Mouse (Mus musculus) midbrain, embryonic 10.5 days (tissue): Measurements from ENCODE around the gene Sncb. TPM values are rescaled to one million over a fixed set of nuclear protein-coding genes. Genes with fewer than 3 reads are reported as not detected.

Source experiments
- DNase-seq: peaks from one replicate; pipeline ENCODE4 v3.0.0-alpha.2; 2017; ENCODE audit warnings: low spot score
- H3K27ac ChIP-seq: fragments of 300-500 bp; sonication (generic); replicated peaks from 2 replicates; pipeline ENCODE4 v1.5.1; 2016; ENCODE audit warnings: mild to moderate bottlenecking
- H3K27me3 ChIP-seq: fragments of 300-500 bp; sonication (generic); 2 replicates; pipeline ENCODE4 v1.6.1; 2016; ENCODE audit warnings: low read depth, mild to moderate bottlenecking; ENCODE audit not compliant: poor library complexity, severe bottlenecking
- H3K36me3 ChIP-seq: fragments of 300-500 bp; sonication (generic); 2 replicates; pipeline ENCODE4 v1.6.1; 2016; ENCODE audit warnings: mild to moderate bottlenecking, moderate library complexity
- H3K4me1 ChIP-seq: fragments of 300-500 bp; sonication (generic); 2 replicates; pipeline ENCODE4 v1.6.1; 2016
- H3K4me3 ChIP-seq: fragments of 300-500 bp; sonication (generic); 2 replicates; pipeline ENCODE4 v1.5.1; 2016; ENCODE audit warnings: mild to moderate bottlenecking, moderate library complexity
- H3K9me3 ChIP-seq: fragments of 300-500 bp; sonication (generic); replicated peaks from 2 replicates; pipeline ENCODE4 v1.6.1; 2016; ENCODE audit warnings: mild to moderate bottlenecking
- WGBS: fragments of 180-500 bp; shearing (Covaris S2); methylation state at CpG from one replicate; pipeline ENCODE4 v1.1.7; 2016; 5-methylcytosine and 5-hydroxymethylcytosine counted together
- polyA plus RNA-seq: library from polyadenylated mRNA; unstranded; fragments of >200 nt; fragmentation: Nextera tagmentation; extraction: Ambion mirVana; gene quantifications from 2 replicates; pipeline ENCODE4 v1.2.1, GENCODE M21; 2016

Sncb gene
- polyA plus RNA-seq, 1 experiment from 2014 or later, result 1.5 TPM

GRCm38 (mm10) chr13:54726131-54726530 is 40.3 kb downstream of the Sncb start:
- no peaks in the 10 kb centered on the region for H3K36me3 ChIP-seq
- WGBS, result 87% methylated on average over 11 of the region's 11 CpGs

GRCm38 (mm10) chr13:54723143-54723542 is 43.3 kb downstream of the Sncb start:
- Histone ChIP-seq H3K4me1 (no peaks in the 10 kb centered on the region), H3K4me3 (no peak overlapping the region), H3K27me3 (no peaks in the 10 kb centered on the region; the same call in 1 of the 2 replicates), H3K9me3 (0 out of 2 replicates have a peak, but pooled peaks cover 8% of the 10 kb centered on the region), H3K36me3 (no peaks in the 10 kb centered on the region), H3K27ac (no peak overlapping the region)
- 87% methylated on average over 3 of the region's 3 CpGs for WGBS
- DNase-seq, result no peak

More at GRCm38 (mm10) chr13:54726131-54726530, 40.3 kb downstream of the Sncb start:
- no peak for DNase-seq
- Histone ChIP-seq H3K4me3 (no peak overlapping the region), H3K27ac (no peak overlapping the region), H3K27me3 (no peaks in the 10 kb centered on the region), H3K4me1 (no peaks in the 10 kb centered on the region), H3K9me3 (0 out of 2 replicates have a peak, but pooled peaks cover 8% of the 10 kb centered on the region)

DNA sequence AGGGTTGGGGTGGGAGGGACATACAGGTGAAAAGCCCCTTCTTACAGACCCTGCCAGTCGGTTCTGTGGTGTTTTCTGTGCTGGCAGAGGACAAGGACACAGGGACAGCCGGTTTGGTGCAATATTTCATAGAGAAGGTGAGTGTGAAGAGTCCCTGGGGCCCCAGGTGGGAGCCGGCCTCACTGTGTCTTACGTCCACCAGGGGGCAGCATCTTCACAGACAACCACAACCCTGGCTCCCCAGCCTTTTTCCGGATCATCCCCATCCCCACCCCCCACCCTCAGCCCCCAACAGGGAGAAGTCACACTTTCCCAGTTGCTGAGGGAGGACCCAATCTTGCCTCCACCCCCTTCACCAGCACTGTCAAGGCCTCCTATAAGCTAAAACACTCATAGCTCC is 49.5 kb downstream of the Sncb start:
- no peaks in the 10 kb centered on the region for H3K9me3 ChIP-seq
- WGBS, result 4% methylated on average over 5 of the region's 5 CpGs
- H3K36me3 ChIP-seq, result no peaks in the 10 kb centered on the region
- no peak overlapping the region for H3K4me3 ChIP-seq
- peaks cover 6% of the 10 kb centered on the region; the same call in 1 of the 2 replicates for H3K4me1 ChIP-seq
- DNase-seq, result peak; percentile 52
- H3K27ac ChIP-seq, result no peak overlapping the region
- peaks cover 6% of the 10 kb centered on the region; the same call in 1 of the 2 replicates for H3K27me3 ChIP-seq

DNA sequence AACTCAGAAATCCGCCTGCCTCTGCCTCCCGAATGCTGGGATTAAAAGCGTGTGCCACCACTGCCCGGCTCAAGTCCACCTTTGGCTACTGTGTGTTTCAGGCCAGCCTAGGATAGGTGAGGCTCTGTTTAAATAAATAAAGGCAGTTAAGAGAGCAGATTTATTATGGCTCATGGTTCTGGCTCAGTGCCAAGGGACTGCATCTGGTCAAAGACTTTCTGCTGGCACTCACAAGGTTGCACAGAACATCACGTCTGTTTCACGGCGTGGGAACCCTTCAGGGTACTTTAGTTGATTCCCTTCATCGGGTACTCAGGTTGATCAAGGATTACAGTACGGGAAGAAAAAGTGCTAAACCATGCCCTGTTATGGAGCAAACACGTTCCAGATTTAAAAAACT is 51.4 kb downstream of the Sncb start:
- no peak for DNase-seq
- peaks cover 6% of the 10 kb centered on the region; the same call in 1 of the 2 replicates for H3K4me1 ChIP-seq
- WGBS, result 80% methylated on average over 10 of the region's 10 CpGs
- H3K9me3 ChIP-seq, result no peaks in the 10 kb centered on the region; the same call in 1 of the 2 replicates
- H3K36me3 ChIP-seq, result no peaks in the 10 kb centered on the region
- H3K27ac ChIP-seq, result no peak overlapping the region
- no peak overlapping the region for H3K4me3 ChIP-seq
- H3K27me3 ChIP-seq, result peaks cover 6% of the 10 kb centered on the region; the same call in 1 of the 2 replicates

DNA sequence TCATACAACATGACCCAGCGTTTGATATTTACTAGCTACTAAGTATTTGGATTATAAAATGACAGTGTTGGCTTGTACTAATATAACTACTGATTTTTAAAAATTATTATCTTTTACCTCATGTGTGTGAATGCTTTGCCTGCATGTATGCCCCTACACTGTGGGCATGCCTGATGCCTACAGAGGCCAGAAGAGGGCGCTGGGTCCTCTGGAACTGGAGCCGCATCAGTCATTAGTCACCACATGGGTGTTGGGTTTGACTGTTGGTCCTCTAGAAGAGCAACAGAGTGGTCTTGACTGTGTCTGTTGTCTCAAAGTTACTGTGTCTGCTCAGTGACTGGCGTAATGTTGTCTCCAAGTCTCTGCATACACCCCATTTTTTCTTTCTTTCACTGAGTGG is 52.0 kb downstream of the Sncb start:
- H3K27ac ChIP-seq, result no peak overlapping the region
- H3K27me3 ChIP-seq, result peaks cover 6% of the 10 kb centered on the region; the same call in 1 of the 2 replicates
- no peak for DNase-seq
- peaks cover 6% of the 10 kb centered on the region; the same call in 1 of the 2 replicates for H3K4me1 ChIP-seq
- H3K9me3 ChIP-seq, result no peaks in the 10 kb centered on the region; the same call in 1 of the 2 replicates
- no peak overlapping the region for H3K4me3 ChIP-seq
- no peaks in the 10 kb centered on the region for H3K36me3 ChIP-seq
- 40% methylated on average over 4 of the region's 4 CpGs for WGBS

DNA sequence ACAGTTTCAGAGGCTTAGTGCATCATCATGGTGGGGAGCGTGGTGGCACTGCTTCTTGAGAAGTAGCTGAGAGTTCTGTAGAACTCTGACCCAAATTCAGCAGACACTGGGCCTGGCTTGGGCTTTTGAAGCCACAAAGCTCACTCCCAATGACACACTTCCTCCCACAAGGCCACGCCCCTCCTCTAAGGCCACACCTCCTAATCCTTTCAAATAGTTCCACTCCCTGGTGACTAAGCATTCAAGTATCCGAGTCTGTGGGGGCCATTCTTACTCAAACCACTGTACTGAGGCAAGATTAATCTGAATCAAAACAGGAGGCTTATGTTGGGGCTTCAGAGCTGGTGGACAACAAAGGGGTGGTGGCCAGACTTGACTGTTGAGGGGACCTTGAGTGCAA is 55.5 kb downstream of the Sncb start:
- WGBS, result 77% methylated on average over 3 of the region's 3 CpGs
- Histone ChIP-seq H3K4me3 (no peak overlapping the region), H3K27ac (no peak overlapping the region), H3K4me1 (no peaks in the 10 kb centered on the region), H3K27me3 (no peaks in the 10 kb centered on the region), H3K36me3 (no peaks in the 10 kb centered on the region), H3K9me3 (no peaks in the 10 kb centered on the region; the same call in 1 of the 2 replicates)
- DNase-seq, result no peak

Other genes with a start within 250 kb of the Sncb start
- gene 4833439L19Rik, start 201.2 kb downstream of the Sncb start, polyA plus RNA-seq, result 215 and 266 TPM in 2 replicates
- 28.6 and 29.7 TPM in 2 replicates for gene Arl10, start 191.6 kb downstream of the Sncb start, polyA plus RNA-seq
- 89.7 and 105 TPM in 2 replicates for gene Nop16, start 176.5 kb downstream of the Sncb start, polyA plus RNA-seq
- 155 and 156 TPM in 2 replicates for gene Higd2a, start 176.4 kb downstream of the Sncb start, polyA plus RNA-seq
- 18.7 and 24.3 TPM in 2 replicates for gene Cltb, start 155.3 kb downstream of the Sncb start, polyA plus RNA-seq
- gene Faf2, start 144.8 kb downstream of the Sncb start, polyA plus RNA-seq, result 88.4 and 89.7 TPM in 2 replicates
- gene Rnf44, start 72.7 kb downstream of the Sncb start, polyA plus RNA-seq, result 90.1 and 98.8 TPM in 2 replicates
- gene Cdhr2, start 65.1 kb downstream of the Sncb start, polyA plus RNA-seq, result not detected in 2 replicates
- gene Gprin1, start 16.7 kb downstream of the Sncb start, polyA plus RNA-seq, result 0.88 and 1.1 TPM in 2 replicates
- gene Eif4e1b, start 17.4 kb upstream of the Sncb start, polyA plus RNA-seq, result not detected in 2 replicates
- 12.9 and 20.6 TPM in 2 replicates for gene Tspan17, start 22.8 kb upstream of the Sncb start, polyA plus RNA-seq
- gene Unc5a, start 182.8 kb upstream of the Sncb start, polyA plus RNA-seq, result 2.8 TPM in 2 replicates